1 mouse cellular context compared by ENCODE assay signal in genomic region chr10:80481002-80481401, GRCm38 (mm10).
TF ChIP-seq lines count a peak whose summit lies in the region.

No protein-coding gene starts in this region.

TF ChIP-seq in MEL, 35 proteins besides CTCF, POLR2A, EP300 and RAD21 (continued from another document):
- no peak for TF ChIP-seq ETS1 (IDR thresholded peaks at IDR 0.05; ENCODE audit: low read depth, low read length)
- TF ChIP-seq MAZ (IDR thresholded peaks at IDR 0.05; ENCODE audit: low read depth, low read length): no peak
- TF ChIP-seq MAX (IDR thresholded peaks at IDR 0.05; ENCODE audit: low read length): no peak
- no peak for TF ChIP-seq TAL1 (IDR thresholded peaks at IDR 0.05; ENCODE audit: low read length)
- no peak for TF ChIP-seq SIN3A (IDR thresholded peaks at IDR 0.05; ENCODE audit: low read length)
- TF ChIP-seq MXI1 (IDR thresholded peaks at IDR 0.05; ENCODE audit: low read depth, low read length): no peak
- TF ChIP-seq KAT2A (conservative IDR thresholded peaks at IDR 0.05; ENCODE audit: low read depth, low read length): no peak
- TF ChIP-seq POLR2AphosphoS5 (IDR thresholded peaks at IDR 0.05; ENCODE audit: borderline replicate concordance, low read depth, low read length): no peak
- TF ChIP-seq CHD1 (IDR thresholded peaks at IDR 0.05; ENCODE audit: low read depth, low read length): no peak
- no peak for TF ChIP-seq GATA1 (IDR thresholded peaks at IDR 0.05; ENCODE audit: low read depth, low read length)
